Mouse (Mus musculus) liver, postnatal 0 days (tissue): Measurements from ENCODE around the gene Hoxa5. TPM values are rescaled to one million over a fixed set of nuclear protein-coding genes. Genes with fewer than 3 reads are reported as not detected.

Experiments used
- ATAC-seq: fragments of 200-750 bp; cut with Nextera tagmentation; 2 replicates; pipeline ENCODE4 v1.8.0; 2017; ENCODE audit warnings: mild to moderate bottlenecking, moderate library complexity
- DNase-seq: peaks from one replicate; pipeline ENCODE4 v3.0.0-alpha.2; 2016
- H3K27ac ChIP-seq: fragments of 300-500 bp; sonication (generic); 2 replicates; pipeline ENCODE4 v1.5.1; 2014; ENCODE audit warnings: antibody characterized with exemption, moderate library complexity, mild to moderate bottlenecking, low read depth
- H3K27me3 ChIP-seq: fragments of 300-500 bp; sonication (generic); 2 replicates; pipeline ENCODE4 v1.6.1; 2014; ENCODE audit warnings: low read length, control low read depth, mixed read lengths; ENCODE audit not compliant: insufficient read depth
- H3K36me3 ChIP-seq: fragments of 300-500 bp; sonication (generic); replicated peaks from 2 replicates; pipeline ENCODE4 v1.6.1; 2014; ENCODE audit warnings: mild to moderate bottlenecking, control low read depth, low read length, moderate library complexity, mixed read lengths; ENCODE audit not compliant: insufficient read depth
- H3K4me1 ChIP-seq: fragments of 300-500 bp; sonication (generic); 2 replicates; pipeline ENCODE4 v1.6.1; 2014; ENCODE audit warnings: antibody characterized with exemption, mild to moderate bottlenecking, control low read depth; ENCODE audit not compliant: insufficient read depth
- H3K4me2 ChIP-seq: fragments of 300-500 bp; sonication (generic); 2 replicates; pipeline ENCODE4 v1.6.1; 2014; ENCODE audit warnings: low read depth, mild to moderate bottlenecking, low read length, moderate library complexity, mixed read lengths
- H3K4me3 ChIP-seq: fragments of 300-500 bp; sonication (generic); 2 replicates; pipeline ENCODE4 v1.5.1; 2014; ENCODE audit warnings: low read depth, low read length
- H3K9ac ChIP-seq: fragments of 300-500 bp; sonication (generic); replicated peaks from 2 replicates; pipeline ENCODE4 v1.6.1; 2014; ENCODE audit warnings: mild to moderate bottlenecking, moderate library complexity
- H3K9me3 ChIP-seq: fragments of 300-500 bp; sonication (generic); 2 replicates; pipeline ENCODE4 v1.6.1; 2016; ENCODE audit warnings: mild to moderate bottlenecking, control low read depth, low read length, mixed read lengths
- CTCF ChIP-seq: sonication (generic); IDR thresholded peaks from 2 replicates; pipeline ENCODE4 v1.5.1; 2016; ENCODE audit warnings: antibody characterized with exemption, low read depth
- EP300 ChIP-seq: IDR thresholded peaks from 2 replicates; pipeline ENCODE4 v1.6.1; 2016; ENCODE audit warnings: antibody characterized with exemption, low read depth, mild to moderate bottlenecking
- WGBS: fragments of 180-500 bp; shearing (Covaris S2); extraction: QIAGEN DNeasy Blood & Tissue Kit; methylation state at CpG from one replicate; pipeline ENCODE4 v1.1.7; 2014; ENCODE audit not compliant: insufficient replicate concordance; 5-methylcytosine and 5-hydroxymethylcytosine counted together
- polyA plus RNA-seq: library from polyadenylated mRNA; unstranded; fragments of >200 nt; fragmentation: Nextera tagmentation; extraction: Ambion mirVana; gene quantifications from 2 replicates; pipeline ENCODE4 v1.2.1, GENCODE M21; 2015

Gene Hoxa5
- polyA plus RNA-seq, 1 experiment from 2014 or later, result 0.58 TPM

- Histone ChIP-seq H3K36me3 (no peaks in the 10 kb centered on the region), H3K27me3 (peaks cover 99% of the 10 kb centered on the region), H3K9ac (no peak within 1 kb of the TSS), H3K4me1 (peaks cover 8% of the 10 kb centered on the region; the same call in 1 of the 2 replicates), H3K4me3 (peak within 1 kb of the TSS; percentile 22), H3K9me3 (no peaks in the 10 kb centered on the region), H3K27ac (no peak within 1 kb of the TSS), H3K4me2 (no peak within 1 kb of the TSS)
- no peak for TF ChIP-seq EP300
- no peak for TF ChIP-seq CTCF
- ATAC-seq (no peak), DNase-seq (no peak)
- 5% methylated on average over 20 of the region's 20 CpGs for WGBS
Observed at GRCm38 (mm10) chr6:52245757-52246142, 41.4 kb upstream of the Hoxa5 start, which contains the start of gene Hoxa11. Gene Hoxa11 (minus strand): TSS chr6:52245810.

GRCm38 (mm10) chr6:52245040-52245756 lies 40.8 kb upstream of the Hoxa5 start:
- H3K27ac ChIP-seq, result no peak overlapping the region
- peaks cover 8% of the 10 kb centered on the region for H3K4me1 ChIP-seq
- ATAC-seq (no peak), DNase-seq (no peak)
- H3K9ac ChIP-seq, result no peak overlapping the region
- H3K9me3 ChIP-seq, result no peaks in the 10 kb centered on the region
- under 1% methylated on average over 71 of the region's 71 CpGs for WGBS
- peak overlapping the region; percentile 22 for H3K4me3 ChIP-seq
- H3K4me2 ChIP-seq, result no peak overlapping the region
- no peak for TF ChIP-seq CTCF
- TF ChIP-seq EP300, result no peak
- H3K36me3 ChIP-seq, result no peaks in the 10 kb centered on the region
- H3K27me3 ChIP-seq, result peaks cover 100% of the 10 kb centered on the region

- Histone ChIP-seq H3K36me3 (no peaks in the 10 kb centered on the region), H3K4me1 (peaks cover 8% of the 10 kb centered on the region), H3K4me3 (peak overlapping the region; percentile 22; the same call in 1 of the 2 replicates), H3K9me3 (no peaks in the 10 kb centered on the region), H3K4me2 (no peak overlapping the region), H3K27ac (no peak overlapping the region), H3K27me3 (peaks cover 100% of the 10 kb centered on the region), H3K9ac (no peak overlapping the region)
- TF ChIP-seq EP300, result no peak
- no peak for TF ChIP-seq CTCF
- WGBS, result 2% methylated on average over 23 of the region's 23 CpGs
- no peak for DNase-seq
- no peak for ATAC-seq
Observed at GRCm38 (mm10) chr6:52244471-52245039, 40.2 kb upstream of the Hoxa5 start.

- no peak overlapping the region for H3K27ac ChIP-seq
- no peak overlapping the region for H3K9ac ChIP-seq
- peaks cover 8% of the 10 kb centered on the region for H3K4me1 ChIP-seq
- no peaks in the 10 kb centered on the region for H3K9me3 ChIP-seq
- TF ChIP-seq EP300 (no peak), CTCF (no peak)
- ATAC-seq (no peak), DNase-seq (no peak)
- H3K36me3 ChIP-seq, result no peaks in the 10 kb centered on the region
- no peak overlapping the region for H3K4me2 ChIP-seq
- peaks cover 100% of the 10 kb centered on the region for H3K27me3 ChIP-seq
- H3K4me3 ChIP-seq, result no peak overlapping the region
- WGBS, result 4% methylated on average over 12 of the region's 12 CpGs
Observed at GRCm38 (mm10) chr6:52243681-52244121, 39.3 kb upstream of the Hoxa5 start.

- no peak overlapping the region for H3K4me3 ChIP-seq
- peaks cover 100% of the 10 kb centered on the region for H3K27me3 ChIP-seq
- ATAC-seq (no peak), DNase-seq (no peak)
- H3K9ac ChIP-seq, result no peak overlapping the region
- TF ChIP-seq EP300 (no peak), CTCF (no peak)
- H3K9me3 ChIP-seq, result no peaks in the 10 kb centered on the region
- H3K27ac ChIP-seq, result no peak overlapping the region
- no peaks in the 10 kb centered on the region for H3K36me3 ChIP-seq
- H3K4me2 ChIP-seq, result no peak overlapping the region
- 7% methylated on average over 4 of the region's 4 CpGs for WGBS
- peaks cover 8% of the 10 kb centered on the region for H3K4me1 ChIP-seq
Observed at GRCm38 (mm10) chr6:52242801-52243332, 38.5 kb upstream of the Hoxa5 start.

GRCm38 (mm10) chr6:52241001-52241621 lies 36.7 kb upstream of the Hoxa5 start:
- 4% methylated on average over 9 of the region's 9 CpGs for WGBS
- Histone ChIP-seq H3K9ac (no peak overlapping the region), H3K36me3 (no peaks in the 10 kb centered on the region), H3K4me2 (no peak overlapping the region), H3K27me3 (peaks cover 100% of the 10 kb centered on the region), H3K4me1 (peaks cover 6% of the 10 kb centered on the region), H3K9me3 (no peaks in the 10 kb centered on the region), H3K4me3 (no peak overlapping the region), H3K27ac (no peak overlapping the region)
- TF ChIP-seq CTCF (no peak), EP300 (no peak)
- DNase-seq, result no peak
- no peak for ATAC-seq
